Mouse (Mus musculus) heart, postnatal 0 days (tissue): ENCODE results near the gene Rnase10. TPM values are rescaled to one million over a fixed set of nuclear protein-coding genes. Genes with fewer than 3 reads are reported as not detected.
A peak's percentile ranks its signal among the peaks of the same experiment; 100 is the strongest.
"Not testable (repeated sequence)": the region's sequence is repeated elsewhere in the genome, so short reads cannot be mapped to it uniquely, and the experiment has no call there.

Experiments used
- ATAC-seq: fragments of 200-750 bp; cut with Nextera tagmentation; 2 replicates; pipeline ENCODE4 v1.8.0; 2017; ENCODE audit warnings: low read depth, moderate number of reproducible peaks, moderate library complexity; ENCODE audit not compliant: insufficient read depth
- DNase-seq: peaks from one replicate; pipeline ENCODE4 v3.0.0-alpha.2; 2016; ENCODE audit warnings: low spot score
- H3K27ac ChIP-seq: fragments of 300-500 bp; sonication (generic); 2 replicates; pipeline ENCODE4 v1.5.1; 2014; ENCODE audit warnings: low read depth, mild to moderate bottlenecking
- H3K27me3 ChIP-seq: fragments of 300-500 bp; sonication (generic); 2 replicates; pipeline ENCODE4 v1.6.1; 2014; ENCODE audit warnings: low read length, mixed read lengths; ENCODE audit not compliant: control insufficient read depth, insufficient read depth
- H3K36me3 ChIP-seq: fragments of 300-500 bp; sonication (generic); replicated peaks from 2 replicates; pipeline ENCODE4 v1.6.1; 2014; ENCODE audit warnings: low read length, mixed read lengths; ENCODE audit not compliant: control insufficient read depth, insufficient read depth
- H3K4me1 ChIP-seq: fragments of 300-500 bp; sonication (generic); 2 replicates; pipeline ENCODE4 v1.6.1; 2014; ENCODE audit warnings: antibody characterized with exemption; ENCODE audit not compliant: control insufficient read depth, insufficient read depth
- H3K4me2 ChIP-seq: fragments of 300-500 bp; sonication (generic); 2 replicates; pipeline ENCODE4 v1.6.1; 2014; ENCODE audit warnings: low read depth, mild to moderate bottlenecking, low read length, moderate library complexity
- H3K4me3 ChIP-seq: fragments of 300-500 bp; sonication (generic); 2 replicates; pipeline ENCODE4 v1.5.1; 2014; ENCODE audit warnings: low read depth, low read length
- H3K9ac ChIP-seq: fragments of 300-500 bp; sonication (generic); replicated peaks from 2 replicates; pipeline ENCODE4 v1.6.1; 2014; ENCODE audit warnings: low read depth, low read length, mixed read lengths
- H3K9me3 ChIP-seq: fragments of 300-500 bp; sonication (generic); replicated peaks from 2 replicates; pipeline ENCODE4 v1.6.1; 2016; ENCODE audit warnings: low read length; ENCODE audit not compliant: control insufficient read depth
- CTCF ChIP-seq: IDR thresholded peaks from 2 replicates; pipeline ENCODE4 v1.5.1; 2016; ENCODE audit warnings: antibody characterized with exemption, control low read depth, low read depth
- EP300 ChIP-seq: IDR thresholded peaks from 2 replicates; pipeline ENCODE4 v1.6.1; 2016; ENCODE audit warnings: antibody characterized with exemption, low read depth
- WGBS: fragments of 180-500 bp; shearing (Covaris S2); extraction: QIAGEN DNeasy Blood & Tissue Kit; methylation state at CpG from one replicate; pipeline ENCODE4 v1.1.7; 2014; 5-methylcytosine and 5-hydroxymethylcytosine counted together
- polyA plus RNA-seq: library from polyadenylated mRNA; unstranded; fragments of >200 nt; fragmentation: Nextera tagmentation; extraction: Ambion mirVana; gene quantifications from 2 replicates; pipeline ENCODE4 v1.2.1, GENCODE M21; 2015
- total RNA-seq: library from RNA; depleted of rRNA; stranded (reverse); fragments of >200 nt; gene quantifications from 2 replicates; pipeline ENCODE4 v1.2.3, GENCODE M21; 2014; ENCODE audit warnings: low replicate concordance

The Rnase10 gene
- total and polyA plus RNA-seq, 2 experiments from 2014 or later = 0.38 TPM; not detected in 1

DNA sequence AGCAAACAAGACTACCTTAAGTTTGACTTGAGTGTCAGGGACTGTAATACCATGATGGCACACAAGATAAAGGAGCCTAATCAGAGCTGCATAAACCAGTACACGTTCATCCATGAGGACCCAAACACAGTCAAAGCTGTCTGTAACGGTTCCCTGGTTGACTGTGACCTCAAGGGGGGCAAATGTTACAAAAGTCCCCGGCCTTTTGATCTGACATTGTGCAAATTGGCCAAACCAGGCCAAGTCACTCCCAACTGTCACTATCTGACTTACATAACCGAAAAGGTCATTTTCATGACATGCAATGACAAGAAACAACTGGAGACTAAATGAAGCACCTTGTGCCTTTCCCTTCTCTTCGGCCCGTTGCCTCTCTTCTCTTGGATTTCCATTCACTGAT is 2.0 kb downstream of the Rnase10 start:
- Histone ChIP-seq H3K9me3 (no peaks in the 10 kb centered on the region), H3K4me2 (no peak overlapping the region), H3K27ac (peak overlapping the region; percentile 95), H3K4me1 (peaks cover 12% of the 10 kb centered on the region; the same call in 1 of the 2 replicates), H3K4me3 (no peak overlapping the region), H3K27me3 (no peaks in the 10 kb centered on the region), H3K36me3 (no peaks in the 10 kb centered on the region), H3K9ac (no peak overlapping the region)
- no peak for DNase-seq
- TF ChIP-seq CTCF (no peak), EP300 (no peak)
- no peak for ATAC-seq
- WGBS = 82% methylated on average over 6 of the region's 6 CpGs

GRCm38 (mm10) chr14:51014724-51015123 is 7.2 kb downstream of the Rnase10 start:
- H3K27me3 ChIP-seq, H3K36me3 ChIP-seq, H3K4me2 ChIP-seq, H3K9ac ChIP-seq, DNase-seq, H3K27ac ChIP-seq, H3K4me1 ChIP-seq, H3K4me3 ChIP-seq, ATAC-seq, H3K9me3 ChIP-seq: not testable (repeated sequence)
- 79% methylated on average over 3 of the region's 3 CpGs for WGBS

GRCm38 (mm10) chr14:51015780-51016179 is 8.2 kb downstream of the Rnase10 start:
- Histone ChIP-seq H3K36me3 (no peaks in the 10 kb centered on the region), H3K27ac (no peak overlapping the region), H3K9me3 (0 out of 2 replicates have a peak, but pooled peaks cover 3% of the 10 kb centered on the region), H3K4me2 (no peak overlapping the region), H3K9ac (no peak overlapping the region), H3K4me1 (no peaks in the 10 kb centered on the region), H3K27me3 (no peaks in the 10 kb centered on the region), H3K4me3 (no peak overlapping the region)
- TF ChIP-seq CTCF (no peak), EP300 (no peak)
- no peak for DNase-seq
- ATAC-seq = no peak

- Histone ChIP-seq H3K9ac (no peak overlapping the region), H3K4me1 (no peaks in the 10 kb centered on the region), H3K4me2 (no peak overlapping the region), H3K27me3 (no peaks in the 10 kb centered on the region), H3K27ac (peak overlapping the region; percentile 62; the same call in 1 of the 2 replicates), H3K4me3 (no peak overlapping the region), H3K36me3 (no peaks in the 10 kb centered on the region), H3K9me3 (0 out of 2 replicates have a peak, but pooled peaks cover 3% of the 10 kb centered on the region)
- WGBS = 40% methylated on average over 3 of the region's 3 CpGs
- peak; percentile 54 for DNase-seq
- ATAC-seq = peak; percentile 68
- no peak for TF ChIP-seq EP300
- no peak for TF ChIP-seq CTCF
Measured at GRCm38 (mm10) chr14:51017256-51017655, 9.7 kb downstream of the Rnase10 start.

DNA sequence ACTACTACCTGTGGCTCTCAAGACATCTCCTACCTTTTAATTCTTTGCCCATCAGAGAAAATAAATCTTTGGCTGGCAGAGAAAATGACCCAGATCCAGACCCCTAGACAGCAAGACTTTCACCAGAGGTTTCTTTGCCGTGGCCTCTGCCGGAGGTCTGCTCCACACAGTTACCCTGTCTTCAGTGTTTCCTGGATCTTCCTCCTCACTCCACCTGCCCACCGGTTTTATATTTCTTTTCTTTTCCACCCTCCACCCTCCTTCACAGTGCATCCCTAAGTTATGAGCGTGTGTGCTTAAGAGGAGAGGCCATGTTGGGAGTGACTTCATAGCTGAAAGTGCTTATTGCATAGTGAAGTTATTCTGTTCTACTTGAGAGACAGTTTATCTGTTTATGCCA is 15.9 kb downstream of the Rnase10 start:
- Histone ChIP-seq H3K9me3 (0 out of 2 replicates have a peak, but pooled peaks cover 3% of the 10 kb centered on the region), H3K4me3 (no peak overlapping the region), H3K4me2 (no peak overlapping the region), H3K4me1 (no peaks in the 10 kb centered on the region), H3K27me3 (no peaks in the 10 kb centered on the region), H3K36me3 (no peaks in the 10 kb centered on the region), H3K9ac (no peak overlapping the region), H3K27ac (no peak overlapping the region)
- ATAC-seq (no peak), DNase-seq (no peak)
- WGBS = 80% methylated on average over 4 of the region's 4 CpGs
- TF ChIP-seq CTCF (no peak), EP300 (no peak)

DNA sequence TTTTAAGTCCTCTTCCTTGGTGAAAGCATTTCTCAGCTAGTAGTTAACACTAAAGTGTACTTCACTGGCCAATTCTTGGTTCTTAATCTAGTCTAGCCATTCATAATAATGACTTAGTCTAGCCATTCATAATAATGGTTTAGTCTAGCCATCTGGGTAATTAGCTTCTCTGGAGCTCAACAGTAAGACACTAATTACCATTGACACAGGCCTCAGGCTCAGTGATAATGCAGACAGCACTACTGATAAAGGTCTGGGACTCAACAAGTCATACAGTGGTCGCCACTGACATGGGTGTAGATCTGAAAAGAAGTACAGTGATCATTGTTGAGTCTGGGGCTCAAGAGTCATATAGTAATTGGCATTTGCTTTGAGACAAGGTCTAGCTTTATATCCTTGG is 17.3 kb downstream of the Rnase10 start:
- TF ChIP-seq EP300 = no peak
- no peak for TF ChIP-seq CTCF

More for the DNA sequence above, 17.3 kb downstream of the Rnase10 start:
- WGBS = 81% methylated on average over 1 of the region's 1 CpGs
- Histone ChIP-seq H3K27ac (no peak overlapping the region), H3K4me3 (no peak overlapping the region), H3K36me3 (no peaks in the 10 kb centered on the region), H3K9me3 (0 out of 2 replicates have a peak, but pooled peaks cover 3% of the 10 kb centered on the region), H3K9ac (no peak overlapping the region), H3K27me3 (no peaks in the 10 kb centered on the region), H3K4me1 (no peaks in the 10 kb centered on the region), H3K4me2 (no peak overlapping the region)
- ATAC-seq = no peak
- no peak for DNase-seq
